ENCODE assay signal across 8 mouse cellular contexts in genomic region chr1:87187037-87187355, GRCm38 (mm10). TPM values are rescaled to one million over a fixed set of nuclear protein-coding genes. Genes with fewer than 3 reads are reported as not detected.
DNase-seq lines count a peak whose midpoint lies in the region; ATAC-seq lines count a peak whose summit lies in the region.

No protein-coding gene starts in this region.

- peak overlapping the region; percentile 78 for H3K4me2 ChIP-seq in intestine, embryonic 14.5 days (ENCODE audit: low read length)

- peak; percentile 41 for ATAC-seq in intestine, embryonic 14.5 days (replicated peaks; ENCODE audit: low FRiP score, low TSS enrichment, low read depth)

- peak; percentile 60 to 84 for DNase-seq in heart, adult 18-20 months
- DNase-seq in heart, adult 11 months: no peak
- DNase-seq in cerebellum, postnatal 10 days: peak; percentile 91 to 93
- DNase-seq in frontal cortex, postnatal 36 days (ENCODE audit: low spot score in 2 of 2): peak; percentile 66 to 80
- peak; percentile 95 for DNase-seq in intestine, embryonic 14.5 days (ENCODE audit: low spot score)
- DNase-seq in left cerebral cortex, postnatal 36 days (ENCODE audit: low spot score in 2 of 2): peak; percentile 57 to 68
- DNase-seq in midbrain, embryonic 10.5 days (ENCODE audit: low spot score): peak; percentile 89
- peak; percentile 19 to 58 for DNase-seq in spleen, adult 18-20 months

- peak overlapping the region; percentile 37 for H3K4me3 ChIP-seq in intestine, embryonic 14.5 days (ENCODE audit: low read depth, low read length)
- H3K4me3 ChIP-seq in midbrain, embryonic 10.5 days: peak overlapping the region; percentile 64

- no peaks in the 10 kb centered on the region for H3K36me3 ChIP-seq in intestine, embryonic 14.5 days (ENCODE audit: control insufficient read depth, insufficient read depth, low read length)
- H3K36me3 ChIP-seq in midbrain, embryonic 10.5 days: no peaks in the 10 kb centered on the region

- 0 out of 2 replicates have a peak, but pooled peaks cover 4% of the 10 kb centered on the region for H3K4me1 ChIP-seq in intestine, embryonic 14.5 days (replicated peaks; ENCODE audit: control insufficient read depth, insufficient read depth, low read length)
- H3K4me1 ChIP-seq in midbrain, embryonic 10.5 days: peaks cover 34% of the 10 kb centered on the region

- H3K9me3 ChIP-seq in intestine, embryonic 14.5 days (ENCODE audit: control insufficient read depth, low read length): no peaks in the 10 kb centered on the region
- H3K9me3 ChIP-seq in midbrain, embryonic 10.5 days (replicated peaks): no peaks in the 10 kb centered on the region

- under 1% methylated on average over 15 of the region's 15 CpGs for WGBS in intestine, embryonic 14.5 days
- WGBS in midbrain, embryonic 10.5 days: under 1% methylated on average over 15 of the region's 15 CpGs

- H3K27me3 ChIP-seq in intestine, embryonic 14.5 days (replicated peaks; ENCODE audit: control insufficient read depth, insufficient read depth, low read length): peaks cover 54% of the 10 kb centered on the region
- peaks cover 85% of the 10 kb centered on the region for H3K27me3 ChIP-seq in midbrain, embryonic 10.5 days (ENCODE audit: low read depth, poor library complexity, severe bottlenecking)

- no peak overlapping the region for H3K27ac ChIP-seq in intestine, embryonic 14.5 days (ENCODE audit: low read depth)
- peak overlapping the region; percentile 70 for H3K27ac ChIP-seq in midbrain, embryonic 10.5 days (replicated peaks)

- H3K9ac ChIP-seq in intestine, embryonic 14.5 days (ENCODE audit: low read length): peak overlapping the region; percentile 42

- intact Hi-C loops in left cerebral cortex, postnatal 36 days (cut with DNase I): loop anchor here (5.0 kb wide), 5 partner anchors 90 to 575 kb away; no protein-coding TSS in a partner anchor

RNA-seq across cellular contexts. Expression of gene Chrnd, which starts 3.4 kb away (rescaled TPM):
- total RNA-seq in heart, adult 18-20 months (2021): not detected
- not detected in 2 replicates for polyA plus RNA-seq in intestine, embryonic 14.5 days (2014; fragmentation: Nextera tagmentation; extraction: Ambion mirVana)
- total RNA-seq in left cerebral cortex, postnatal 36 days (2021): not detected
- polyA plus RNA-seq in midbrain, embryonic 10.5 days (2016; fragmentation: Nextera tagmentation; extraction: Ambion mirVana): not detected in 2 replicates

RNA-seq across cellular contexts. Expression of gene Prss56, which starts 3.9 kb away (rescaled TPM):
- not detected for total RNA-seq in heart, adult 18-20 months (2021)
- polyA plus RNA-seq in intestine, embryonic 14.5 days (2014; fragmentation: Nextera tagmentation; extraction: Ambion mirVana): not detected in 2 replicates
- under 1 TPM; 0.88 to 0.89 TPM for total RNA-seq in left cerebral cortex, postnatal 36 days (2021)
- 0.05 TPM in 1 of 2 replicates, not detected in the other for polyA plus RNA-seq in midbrain, embryonic 10.5 days (2016; fragmentation: Nextera tagmentation; extraction: Ambion mirVana)

RNA-seq across cellular contexts. Expression of gene Chrng, which starts 17.5 kb away (rescaled TPM):
- not detected for total RNA-seq in heart, adult 18-20 months (2021)
- not detected in 2 replicates for polyA plus RNA-seq in intestine, embryonic 14.5 days (2014; fragmentation: Nextera tagmentation; extraction: Ambion mirVana)
- not detected for total RNA-seq in left cerebral cortex, postnatal 36 days (2021)
- polyA plus RNA-seq in midbrain, embryonic 10.5 days (2016; fragmentation: Nextera tagmentation; extraction: Ambion mirVana): 0.12 TPM in 1 of 2 replicates, not detected in the other

RNA-seq across cellular contexts. Expression of gene Eif4e2, which starts 26.7 kb away (rescaled TPM):
- 10 to 100 TPM; 50.2 to 51.8 TPM for total RNA-seq in heart, adult 18-20 months (2021)
- polyA plus RNA-seq in intestine, embryonic 14.5 days (2014; fragmentation: Nextera tagmentation; extraction: Ambion mirVana): 131 and 141 TPM in 2 replicates
- total RNA-seq in left cerebral cortex, postnatal 36 days (2021): 10 to 100 TPM; 55.5 to 63.1 TPM
- 172 and 173 TPM in 2 replicates for polyA plus RNA-seq in midbrain, embryonic 10.5 days (2016; fragmentation: Nextera tagmentation; extraction: Ambion mirVana)

RNA-seq across cellular contexts. Expression of gene Ecel1, which starts 30.7 kb away (rescaled TPM):
- total RNA-seq in heart, adult 18-20 months (2021): not detected
- polyA plus RNA-seq in intestine, embryonic 14.5 days (2014; fragmentation: Nextera tagmentation; extraction: Ambion mirVana): 1.3 and 1.5 TPM in 2 replicates
- total RNA-seq in left cerebral cortex, postnatal 36 days (2021): 10 to 100 TPM in 1 of 2 experiments, 1 to 10 TPM in 1; 5.8 to 12.6 TPM
- 3.7 and 5.0 TPM in 2 replicates for polyA plus RNA-seq in midbrain, embryonic 10.5 days (2016; fragmentation: Nextera tagmentation; extraction: Ambion mirVana)
